Mouse (Mus musculus): ENCODE measurements around the gene Cyp27b1.
A peak's percentile ranks its signal among the peaks of the same experiment; 100 is the strongest.
"Not testable (repeated sequence)": the region's sequence is repeated elsewhere in the genome, so short reads cannot be mapped to it uniquely, and the experiment has no call there.

Cyp27b1 gene

GRCm38 (mm10) chr10:127071203-127071602, 23.2 kb downstream of the Cyp27b1 start:
- no peak for DNase-seq

- DNase-seq, result not testable (repeated sequence)
Measured at GRCm38 (mm10) chr10:127072270-127072669, 24.2 kb downstream of the Cyp27b1 start.

- DNase-seq, result not testable (repeated sequence)
Measured at GRCm38 (mm10) chr10:127072969-127073368, 24.9 kb downstream of the Cyp27b1 start.

GRCm38 (mm10) chr10:127073981-127074380, 25.9 kb downstream of the Cyp27b1 start:
- DNase-seq, result no peak

- DNase-seq, result peak; percentile 91
Measured at GRCm38 (mm10) chr10:127075080-127075479, 27.0 kb downstream of the Cyp27b1 start, which contains the start of gene Agap2. TSS of gene Agap2 (plus strand) at chr10:127075284.

GRCm38 (mm10) chr10:127075651-127076050, 27.6 kb downstream of the Cyp27b1 start:
- DNase-seq, result peak; percentile 35

- DNase-seq, result peak; percentile 74
Measured at GRCm38 (mm10) chr10:127076082-127076481, 28.0 kb downstream of the Cyp27b1 start.

- DNase-seq, result no peak
Measured at GRCm38 (mm10) chr10:127077515-127077914, 29.5 kb downstream of the Cyp27b1 start.

- DNase-seq, result no peak
Measured at GRCm38 (mm10) chr10:127078001-127078676, 30.1 kb downstream of the Cyp27b1 start.

GRCm38 (mm10) chr10:127078677-127079575, 30.9 kb downstream of the Cyp27b1 start:
- DNase-seq, result no peak

GRCm38 (mm10) chr10:127079665-127080391, 31.8 kb downstream of the Cyp27b1 start:
- DNase-seq, result no peak

- no peak for DNase-seq
Measured at GRCm38 (mm10) chr10:127080901-127081780, 33.1 kb downstream of the Cyp27b1 start.

- DNase-seq, result no peak
Measured at GRCm38 (mm10) chr10:127081996-127082620, 34.1 kb downstream of the Cyp27b1 start.

GRCm38 (mm10) chr10:127083292-127083914, 35.4 kb downstream of the Cyp27b1 start:
- DNase-seq, result no peak

GRCm38 (mm10) chr10:127083915-127084306, 35.9 kb downstream of the Cyp27b1 start:
- DNase-seq, result no peak

- DNase-seq, result no peak
Measured at GRCm38 (mm10) chr10:127085052-127085451, 37.0 kb downstream of the Cyp27b1 start.

GRCm38 (mm10) chr10:127085633-127086032, 37.6 kb downstream of the Cyp27b1 start:
- no peak for DNase-seq

GRCm38 (mm10) chr10:127090560-127091411, 42.7 kb downstream of the Cyp27b1 start:
- DNase-seq, result no peak

- no peak for DNase-seq
Measured at GRCm38 (mm10) chr10:127091507-127092396, 43.7 kb downstream of the Cyp27b1 start.
